Mouse (Mus musculus): Measurements from ENCODE around the gene Irf2bp2. TPM values are rescaled to one million over a fixed set of nuclear protein-coding genes. Genes with fewer than 3 reads are reported as not detected.

Irf2bp2 gene
- polyA plus RNA-seq, 1 experiment from 2014 or later: 7.7 TPM

DNA sequence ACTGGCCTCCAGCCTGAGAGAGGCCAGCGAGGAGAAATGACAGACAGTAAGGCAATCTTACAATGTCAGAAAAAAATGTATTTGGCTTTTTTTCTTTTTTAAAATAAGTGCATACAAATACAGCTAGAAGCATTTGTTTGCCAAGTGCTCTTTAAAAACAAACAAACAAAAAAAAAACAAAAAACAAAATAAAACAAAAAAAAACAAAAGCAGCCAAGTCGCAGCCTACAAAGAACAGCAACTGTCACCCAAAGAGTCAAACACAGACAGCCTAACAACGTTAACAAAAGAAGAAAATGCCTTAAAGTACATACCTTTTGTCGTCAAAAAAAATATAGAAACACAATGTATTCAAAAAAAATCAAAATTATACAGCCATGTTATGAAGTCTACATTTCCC, 3.2 kb downstream of the Irf2bp2 start:
- Histone ChIP-seq H3K4me1 (peaks cover 56% of the 10 kb centered on the region), H3K27ac (replicated peaks) (0 out of 2 replicates have a peak overlapping the region, but pooled peaks have one; percentile 39)
- 37% methylated on average over 4 of the region's 4 CpGs for WGBS

DNA sequence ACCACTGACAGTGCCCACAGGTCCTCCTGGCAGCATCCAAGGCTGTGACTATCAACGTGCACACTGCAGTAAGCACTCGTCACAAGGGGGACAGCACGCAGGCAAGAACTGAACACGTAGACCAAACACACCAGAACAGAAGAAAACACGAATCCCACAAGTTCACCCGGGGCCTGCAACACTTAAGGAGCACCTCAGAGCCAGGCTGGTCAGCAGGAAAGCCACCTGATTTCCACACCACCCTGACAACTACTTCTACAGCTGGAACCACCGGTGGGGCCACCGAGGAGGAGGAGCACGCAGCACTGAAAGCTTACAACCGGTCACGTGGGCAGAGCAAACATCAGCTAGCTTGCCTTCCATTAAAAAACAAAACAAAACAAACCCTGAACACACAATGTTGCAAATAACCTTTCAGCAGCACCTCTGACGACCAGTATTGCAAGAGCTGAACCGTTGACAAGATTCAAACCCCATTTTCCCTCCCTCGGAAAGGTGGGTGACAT, 3.7 kb downstream of the Irf2bp2 start:
- H3K36me3 ChIP-seq: 0 out of 2 replicates have a peak, but pooled peaks cover 6% of the 10 kb centered on the region
- no peaks in the 10 kb centered on the region for H3K9me3 ChIP-seq
- WGBS: 22% methylated on average over 14 of the region's 14 CpGs
- no peaks in the 10 kb centered on the region for H3K27me3 ChIP-seq
- peaks cover 56% of the 10 kb centered on the region for H3K4me1 ChIP-seq
- 0 out of 2 replicates have a peak overlapping the region, but pooled peaks have one; percentile 39 for H3K27ac ChIP-seq (replicated peaks)
- ATAC-seq (ENCODE audit: low FRiP score, low read depth): no peak
- H3K9ac ChIP-seq (replicated peaks): peak overlapping the region; percentile 61
- H3K4me3 ChIP-seq: peak overlapping the region; percentile 98
- H3K4me2 ChIP-seq (replicated peaks): peak overlapping the region; percentile 95

More for the DNA sequence above, 3.2 kb downstream of the Irf2bp2 start:
- Histone ChIP-seq H3K27me3 (no peaks in the 10 kb centered on the region), H3K9me3 (no peaks in the 10 kb centered on the region), H3K9ac (replicated peaks) (peak overlapping the region; percentile 61), H3K36me3 (0 out of 2 replicates have a peak, but pooled peaks cover 6% of the 10 kb centered on the region), H3K4me3 (peak overlapping the region; percentile 98), H3K4me2 (replicated peaks) (peak overlapping the region; percentile 95)
- no peak for ATAC-seq (ENCODE audit: low FRiP score, low read depth)

DNA sequence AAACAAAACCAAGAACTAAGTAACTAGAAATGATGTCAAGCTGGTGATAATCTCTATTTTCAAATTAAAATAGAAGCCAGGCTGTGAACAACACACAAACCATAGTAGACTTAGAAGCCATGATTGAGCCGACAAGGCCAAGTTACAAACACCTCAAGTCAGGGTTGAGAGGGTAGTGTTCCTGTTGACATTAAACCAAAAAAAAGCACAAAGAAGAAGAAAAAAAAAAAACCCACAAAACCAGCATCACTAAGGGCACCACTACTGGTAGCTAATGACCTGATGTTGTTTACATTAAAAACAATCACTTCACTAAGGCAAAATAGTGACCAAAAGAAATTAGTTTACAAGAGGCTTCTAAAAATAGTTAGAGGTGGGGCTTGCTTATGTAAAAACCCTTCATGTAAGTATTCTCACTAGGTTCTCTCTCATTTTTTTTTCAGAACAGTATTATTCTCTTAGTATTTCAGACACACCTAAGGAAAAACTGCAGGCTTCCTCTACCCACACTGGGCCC, 4.2 kb downstream of the Irf2bp2 start:
- H3K4me2 ChIP-seq (replicated peaks): peak overlapping the region; percentile 95
- H3K9ac ChIP-seq (replicated peaks): peak overlapping the region; percentile 61
- WGBS: 42% methylated on average over 1 of the region's 1 CpGs
- no peaks in the 10 kb centered on the region for H3K9me3 ChIP-seq
- H3K27me3 ChIP-seq: no peaks in the 10 kb centered on the region
- peaks cover 56% of the 10 kb centered on the region for H3K4me1 ChIP-seq
- 0 out of 2 replicates have a peak, but pooled peaks cover 6% of the 10 kb centered on the region for H3K36me3 ChIP-seq
- ATAC-seq (ENCODE audit: low FRiP score, low read depth): no peak
- 0 out of 2 replicates have a peak overlapping the region, but pooled peaks have one; percentile 39 for H3K27ac ChIP-seq (replicated peaks)
- peak overlapping the region; percentile 98 for H3K4me3 ChIP-seq

DNA sequence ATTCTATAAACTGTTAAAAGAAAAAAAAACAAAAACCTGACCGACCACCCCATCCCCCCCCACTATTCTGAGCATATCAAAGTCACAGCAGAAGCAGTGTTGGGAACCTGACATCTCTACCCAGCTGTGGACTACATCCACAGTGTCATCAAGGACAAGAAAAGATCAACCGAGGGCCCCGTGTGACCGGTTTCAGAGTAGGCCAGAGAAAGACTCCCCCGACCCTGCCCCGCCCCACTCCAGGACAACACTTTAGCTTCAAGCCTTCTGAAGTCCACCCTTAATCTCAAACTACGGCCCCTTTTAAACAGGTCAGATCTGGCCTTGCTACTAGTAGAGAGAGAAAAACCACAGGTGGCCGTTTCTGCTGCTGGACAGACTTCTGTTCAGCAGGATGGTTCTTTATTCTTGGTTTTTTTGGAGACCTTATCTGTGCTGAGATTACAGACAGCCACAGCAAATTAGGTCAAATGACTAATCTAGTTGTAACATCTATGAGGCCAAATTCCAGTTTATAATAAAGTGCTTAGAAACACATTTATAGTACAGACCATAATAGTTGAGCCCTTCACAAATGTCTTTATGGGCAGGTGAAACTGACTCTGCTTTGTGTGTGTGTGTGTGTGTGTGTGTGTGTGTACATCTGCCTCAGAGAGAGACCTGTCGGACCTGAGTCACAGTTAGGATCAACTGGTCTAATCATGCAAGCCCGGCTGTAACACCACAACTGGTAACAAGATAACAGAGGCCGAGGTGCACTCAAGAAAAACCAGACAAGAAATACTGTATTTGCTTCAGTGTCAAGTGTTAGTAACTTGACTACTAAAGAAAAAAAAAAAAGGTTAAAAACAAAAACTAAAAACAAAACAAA, 4.9 kb downstream of the Irf2bp2 start:
- Histone ChIP-seq H3K27ac (replicated peaks) (no peak overlapping the region), H3K27me3 (no peaks in the 10 kb centered on the region), H3K4me3 (peak overlapping the region; percentile 98), H3K9ac (replicated peaks) (peak overlapping the region; percentile 43), H3K36me3 (0 out of 2 replicates have a peak, but pooled peaks cover 6% of the 10 kb centered on the region), H3K4me2 (replicated peaks) (peak overlapping the region; percentile 95), H3K4me1 (peaks cover 63% of the 10 kb centered on the region), H3K9me3 (no peaks in the 10 kb centered on the region)
- 30% methylated on average over 11 of the region's 11 CpGs for WGBS
- no peak for ATAC-seq (ENCODE audit: low FRiP score, low read depth)

DNA sequence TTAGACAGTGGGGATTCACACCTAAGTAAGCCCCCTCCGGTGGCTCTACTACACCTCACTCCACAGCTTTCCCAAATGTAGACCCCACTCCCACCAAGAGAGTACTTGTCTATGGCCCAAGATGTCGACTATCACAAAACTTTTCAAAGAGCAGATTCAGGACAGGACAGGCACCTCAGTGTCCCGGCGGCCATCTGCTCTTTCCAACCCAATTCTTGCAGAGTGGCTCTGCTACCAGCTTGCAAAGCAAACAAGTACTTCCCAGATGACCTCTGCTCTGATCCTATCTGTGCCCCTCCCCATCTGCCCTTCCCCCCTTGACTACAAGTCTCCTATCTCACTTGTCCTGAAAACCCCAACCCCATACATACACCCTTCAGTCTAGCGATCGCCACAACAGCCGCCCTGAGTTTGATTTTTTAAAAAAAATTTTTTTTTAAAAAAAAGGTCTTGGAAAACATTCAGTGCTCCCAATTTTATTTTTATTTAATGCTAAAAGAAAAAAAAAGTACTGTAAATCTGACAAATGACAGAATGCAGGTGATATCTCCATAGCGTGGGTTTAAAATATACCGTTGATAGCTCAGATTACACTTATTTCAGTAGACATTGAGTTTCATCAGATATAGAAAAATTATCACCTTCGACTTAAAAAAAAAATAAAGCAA, 5.8 kb downstream of the Irf2bp2 start:
- Histone ChIP-seq H3K4me1 (peaks cover 71% of the 10 kb centered on the region), H3K4me2 (replicated peaks) (peak overlapping the region; percentile 95), H3K36me3 (0 out of 2 replicates have a peak, but pooled peaks cover 6% of the 10 kb centered on the region), H3K9ac (replicated peaks) (no peak overlapping the region), H3K27ac (replicated peaks) (no peak overlapping the region), H3K27me3 (0 out of 2 replicates have a peak, but pooled peaks cover 2% of the 10 kb centered on the region), H3K4me3 (peak overlapping the region; percentile 98), H3K9me3 (no peaks in the 10 kb centered on the region)
- 82% methylated on average over 10 of the region's 10 CpGs for WGBS
- ATAC-seq (ENCODE audit: low FRiP score, low read depth): no peak

DNA sequence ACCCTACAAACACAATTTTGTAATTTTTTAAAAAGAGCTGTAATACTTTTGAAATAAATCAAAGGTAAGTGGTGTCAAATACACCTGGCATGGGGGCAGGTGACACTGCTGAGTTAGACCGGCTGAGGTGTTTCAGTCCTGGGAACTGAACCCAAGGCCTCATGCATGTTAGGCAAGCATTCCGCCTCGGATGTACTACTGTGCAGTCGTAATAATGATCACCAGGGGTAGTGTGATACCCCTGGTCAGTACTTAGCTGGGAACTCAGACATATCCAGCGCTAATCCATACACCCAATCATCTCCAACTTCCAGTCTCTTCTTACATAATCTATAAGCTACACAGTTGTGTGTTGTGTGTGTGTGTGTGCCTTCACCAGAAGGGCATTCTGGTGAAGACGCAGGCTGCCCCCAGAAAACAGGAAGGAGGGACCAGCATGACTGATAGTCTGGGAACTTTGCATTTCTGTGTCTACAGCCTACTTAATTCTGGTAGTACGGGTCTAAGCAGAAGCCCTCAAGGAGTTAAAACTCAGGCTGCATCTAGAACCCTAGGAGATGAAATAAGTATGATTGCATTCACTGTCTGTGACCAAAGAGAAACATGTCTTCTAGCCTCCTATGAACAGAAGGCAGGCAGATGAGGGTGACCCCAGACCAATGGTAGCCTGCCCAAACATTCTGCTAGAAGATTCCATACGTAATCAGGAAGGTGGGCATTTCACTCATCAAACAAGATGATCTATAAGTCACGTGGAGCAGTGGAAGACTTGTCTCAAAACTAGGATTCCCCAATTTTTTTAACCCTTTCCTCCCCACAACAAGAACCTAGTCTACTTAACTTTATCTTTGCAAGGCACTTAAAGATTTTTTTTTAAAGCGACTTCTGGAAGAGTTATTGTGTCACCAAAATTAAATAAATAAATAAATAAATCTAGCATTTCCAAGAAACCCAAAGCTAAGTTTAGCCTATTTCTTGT, 6.9 kb downstream of the Irf2bp2 start:
- no peak overlapping the region for H3K27ac ChIP-seq (replicated peaks)
- peaks cover 74% of the 10 kb centered on the region for H3K4me1 ChIP-seq
- ATAC-seq (ENCODE audit: low FRiP score, low read depth): no peak
- H3K9me3 ChIP-seq: no peaks in the 10 kb centered on the region
- H3K4me2 ChIP-seq (replicated peaks): peak overlapping the region; percentile 4
- H3K36me3 ChIP-seq: 0 out of 2 replicates have a peak, but pooled peaks cover 6% of the 10 kb centered on the region
- H3K4me3 ChIP-seq: no peak overlapping the region
- 87% methylated on average over 10 of the region's 10 CpGs for WGBS
- no peak overlapping the region for H3K9ac ChIP-seq (replicated peaks)
- 0 out of 2 replicates have a peak, but pooled peaks cover 5% of the 10 kb centered on the region for H3K27me3 ChIP-seq

DNA sequence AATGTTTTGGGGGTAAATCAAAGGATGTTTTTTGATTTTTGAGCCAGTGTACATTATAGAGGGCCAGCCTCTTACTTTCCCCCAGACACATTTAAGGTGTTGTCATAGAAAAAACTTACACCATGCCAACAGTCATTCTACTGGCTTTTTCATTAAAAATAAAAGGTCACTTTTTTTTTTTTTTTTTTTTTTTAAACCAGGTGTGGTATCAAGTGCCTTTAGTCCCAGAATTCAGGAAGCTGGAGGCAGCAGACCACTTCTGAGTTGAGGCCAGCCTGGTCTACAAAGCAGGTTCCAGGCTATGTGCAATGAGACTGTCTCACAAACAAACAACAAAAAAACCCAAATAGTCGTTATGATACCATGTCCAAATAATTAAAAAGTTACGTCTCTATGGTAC, 7.7 kb downstream of the Irf2bp2 start:
- Histone ChIP-seq H3K4me3 (no peak overlapping the region), H3K4me1 (peaks cover 66% of the 10 kb centered on the region), H3K27me3 (0 out of 2 replicates have a peak, but pooled peaks cover 5% of the 10 kb centered on the region), H3K36me3 (0 out of 2 replicates have a peak, but pooled peaks cover 6% of the 10 kb centered on the region), H3K4me2 (replicated peaks) (no peak overlapping the region), H3K27ac (replicated peaks) (no peak overlapping the region), H3K9ac (replicated peaks) (no peak overlapping the region), H3K9me3 (no peaks in the 10 kb centered on the region)
- 83% methylated on average over 2 of the region's 2 CpGs for WGBS
- no peak for ATAC-seq (ENCODE audit: low FRiP score, low read depth)

DNA sequence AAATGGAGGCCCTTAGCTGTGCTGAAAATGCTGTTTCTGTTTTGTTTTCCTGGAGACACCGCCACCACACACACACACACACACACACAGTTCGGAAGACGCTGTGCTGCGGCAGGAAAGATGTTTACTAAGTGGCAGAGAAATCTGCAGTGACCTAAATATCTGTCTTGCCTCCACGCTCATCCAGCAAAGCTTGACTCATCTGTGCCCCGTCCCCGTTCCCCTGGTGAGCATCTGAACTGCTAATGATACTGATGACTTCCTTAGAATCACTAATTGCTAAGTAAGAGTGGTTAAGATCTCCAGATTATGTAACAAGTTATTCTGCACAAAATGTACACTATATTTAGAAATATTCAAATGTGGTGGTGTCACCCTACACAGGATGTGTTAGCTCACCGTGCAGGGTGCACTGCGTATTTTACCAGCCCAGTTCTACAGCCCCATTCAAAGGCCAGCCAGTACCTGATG, 8.2 kb downstream of the Irf2bp2 start:
- Histone ChIP-seq H3K4me1 (peaks cover 64% of the 10 kb centered on the region), H3K9me3 (no peaks in the 10 kb centered on the region), H3K4me3 (no peak overlapping the region), H3K27ac (replicated peaks) (peak overlapping the region; percentile 83; the same call in 1 of the 2 replicates), H3K36me3 (0 out of 2 replicates have a peak, but pooled peaks cover 6% of the 10 kb centered on the region), H3K27me3 (0 out of 2 replicates have a peak, but pooled peaks cover 5% of the 10 kb centered on the region), H3K4me2 (replicated peaks) (peak overlapping the region; percentile 100; the same call in 1 of the 2 replicates), H3K9ac (replicated peaks) (no peak overlapping the region)
- 72% methylated on average over 9 of the region's 9 CpGs for WGBS
- no peak for ATAC-seq (ENCODE audit: low FRiP score, low read depth)

DNA sequence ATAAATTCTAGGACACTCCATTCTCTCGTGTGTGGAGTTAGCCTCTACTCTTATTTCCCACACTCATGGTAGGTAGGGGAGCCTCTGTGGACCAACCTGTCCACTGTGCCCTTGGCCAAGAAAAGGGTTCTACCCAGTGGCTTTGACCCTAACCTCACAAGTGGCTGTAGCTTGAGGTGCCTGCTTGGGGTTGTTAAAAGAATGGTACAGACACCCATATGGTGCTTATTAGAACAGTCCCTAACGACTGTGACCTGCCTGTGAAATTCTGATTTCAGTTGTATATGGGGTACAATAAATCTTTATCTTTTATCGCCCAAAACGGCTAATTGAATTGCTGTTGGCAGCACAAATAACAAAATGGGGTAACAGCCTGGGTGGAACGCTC, 8.9 kb downstream of the Irf2bp2 start:
- H3K27me3 ChIP-seq: 0 out of 2 replicates have a peak, but pooled peaks cover 5% of the 10 kb centered on the region
- H3K4me3 ChIP-seq: peak overlapping the region; percentile 58
- no peak; the same call in 1 of the 2 replicates for ATAC-seq (ENCODE audit: low FRiP score, low read depth)
- 0 out of 2 replicates have a peak, but pooled peaks cover under 1% of the 10 kb centered on the region for H3K36me3 ChIP-seq
- H3K9me3 ChIP-seq: no peaks in the 10 kb centered on the region
- peaks cover 58% of the 10 kb centered on the region for H3K4me1 ChIP-seq
- H3K27ac ChIP-seq (replicated peaks): peak overlapping the region; percentile 83
- peak overlapping the region; percentile 100 for H3K4me2 ChIP-seq (replicated peaks)
- 40% methylated on average over 5 of the region's 5 CpGs for WGBS
- H3K9ac ChIP-seq (replicated peaks): peak overlapping the region; percentile 74; the same call in 1 of the 2 replicates

DNA sequence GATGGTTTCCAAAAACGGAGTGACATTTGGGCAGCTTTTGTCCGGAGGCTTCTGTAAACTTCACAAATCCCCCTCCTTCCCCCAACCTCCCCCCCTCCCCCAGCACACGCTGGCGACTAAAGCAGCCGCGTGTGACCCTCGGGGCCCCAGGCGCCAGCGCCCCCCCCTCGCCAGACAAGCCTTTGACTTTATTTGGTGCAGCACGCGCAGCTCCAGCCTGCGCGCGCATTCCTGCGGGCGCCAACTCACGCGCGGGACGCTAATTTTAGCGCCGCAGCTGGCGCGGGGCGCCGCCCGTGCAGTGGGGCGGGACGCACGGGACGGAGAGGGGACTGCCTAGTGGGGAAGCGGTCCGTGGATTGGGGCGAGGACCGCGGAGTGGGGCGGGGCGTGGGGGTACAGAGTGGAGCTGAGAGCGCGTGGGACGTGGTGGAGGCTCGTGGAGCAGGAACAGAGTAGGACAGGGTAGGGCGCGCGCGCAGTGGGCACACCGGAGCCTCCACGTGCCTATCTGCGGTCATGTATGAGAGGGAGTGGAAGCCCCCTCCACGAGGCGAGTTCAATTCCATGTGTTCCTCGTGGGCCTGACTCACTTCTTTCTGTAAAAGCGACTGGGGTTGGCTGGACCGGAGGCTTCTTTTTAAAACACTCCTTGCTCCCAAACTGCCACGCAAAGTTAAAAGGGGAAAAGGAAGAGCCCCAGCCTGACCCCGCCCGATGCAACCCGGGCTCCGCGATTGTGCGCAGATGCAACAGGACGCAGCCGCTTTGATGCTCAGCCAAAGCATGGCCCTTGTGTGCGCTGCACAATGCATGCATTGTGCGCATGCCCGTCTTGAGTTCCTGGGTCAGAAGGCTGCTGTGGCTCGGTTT, 9.6 kb downstream of the Irf2bp2 start:
- H3K9me3 ChIP-seq: no peaks in the 10 kb centered on the region
- WGBS: under 1% methylated on average over 64 of the region's 68 CpGs
- H3K36me3 ChIP-seq: no peaks in the 10 kb centered on the region
- ATAC-seq (ENCODE audit: low FRiP score, low read depth): peak; percentile 88
- H3K4me3 ChIP-seq: peak overlapping the region; percentile 58
- H3K4me2 ChIP-seq (replicated peaks): peak overlapping the region; percentile 100
- peak overlapping the region; percentile 74 for H3K9ac ChIP-seq (replicated peaks)
- H3K27me3 ChIP-seq: 0 out of 2 replicates have a peak, but pooled peaks cover 5% of the 10 kb centered on the region
- H3K4me1 ChIP-seq: peaks cover 56% of the 10 kb centered on the region
- peak overlapping the region; percentile 83 for H3K27ac ChIP-seq (replicated peaks)
